In the genomic region with DNA sequence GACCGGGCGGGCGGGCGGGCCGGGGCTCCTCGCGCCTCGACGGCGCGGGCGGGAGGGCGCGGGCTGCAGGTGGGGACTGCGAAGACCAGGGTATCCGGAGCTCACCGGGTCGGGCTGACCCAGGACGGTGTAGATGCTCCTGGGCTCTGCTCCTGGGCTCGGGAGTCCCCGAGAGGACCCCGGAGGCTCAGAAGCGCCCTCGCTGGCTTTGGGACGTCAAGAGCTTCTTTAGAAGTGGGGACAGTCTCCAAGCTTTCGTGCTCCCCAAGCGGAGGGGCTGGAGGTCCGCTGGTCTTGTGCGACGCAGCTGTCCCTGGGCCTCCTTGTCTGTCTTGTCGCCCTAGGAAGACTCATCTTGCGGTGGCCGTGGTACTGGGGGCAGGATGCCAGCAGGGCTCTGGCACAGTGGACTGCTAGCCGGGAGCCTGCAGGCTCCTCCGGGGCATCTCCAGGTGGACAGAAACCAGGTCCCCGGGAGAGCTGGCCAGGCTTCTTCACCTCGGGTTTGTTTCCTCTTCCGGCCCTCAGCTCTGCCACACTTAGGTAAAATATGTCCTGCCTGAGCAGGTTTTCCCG, we compare ENCODE assay signal across 7 mouse cellular contexts. TPM values are rescaled to one million over a fixed set of nuclear protein-coding genes. Genes with fewer than 3 reads are reported as not detected.
A peak's percentile ranks its signal among the peaks of the same experiment; 100 is the strongest.
DNase-seq lines count a peak whose midpoint lies in the region; TF ChIP-seq lines count a peak whose summit lies in the region.

No protein-coding gene starts in this region.

- peak; percentile 63 for DNase-seq in MEL (ENCODE audit: low read depth, low spot score)
- DNase-seq in brain, embryonic 14.5 days (ENCODE audit: low read depth): peak; percentile 65
- peak; percentile 50 for DNase-seq in forebrain, embryonic 10.5 days (ENCODE audit: extremely low spot score, low spot score)
- DNase-seq in heart, postnatal 25 days (ENCODE audit: low spot score): peak; percentile 20
- peak; percentile 66 for DNase-seq in left cerebral cortex, postnatal 4 days
- peak; percentile 30 for DNase-seq in mesoderm, embryonic 11.5 days (ENCODE audit: low read depth, low spot score)
- DNase-seq in spleen, adult 2 months (ENCODE audit: low read depth in 1 of 2, low spot score in 2 of 2): peak in 1 of 2 experiments; percentile 33

- intact Hi-C loops in heart, postnatal 25 days (cut with DNase I): loop anchor here (5.0 kb wide), 3 partner anchors 121 to 254 kb away; a partner anchor contains a TSS
- intact Hi-C loops in left cerebral cortex, postnatal 4 days (cut with DNase I): no loop called here

- TF ChIP-seq CTCF in MEL (IDR thresholded peaks at IDR 0.05 in 2 of 3, conservative IDR thresholded peaks at IDR 0.05 in 1 of 3; ENCODE audit: control insufficient read depth in 1 of 3, insufficient read depth in 1 of 3, low read depth in 2 of 3, low read length in 3 of 3, poor library complexity in 1 of 3, severe bottlenecking in 1 of 3): no peak
- TF ChIP-seq CTCF in brain, embryonic 14.5 days (IDR thresholded peaks at IDR 0.05; ENCODE audit: borderline replicate concordance, extremely low read depth, insufficient read depth, insufficient read length): no peak
- TF ChIP-seq CTCF in spleen, adult 2 months (IDR thresholded peaks at IDR 0.05; ENCODE audit: extremely low read depth, insufficient read depth, insufficient read length, insufficient replicate concordance): no peak

- no peak for TF ChIP-seq EP300 in MEL (IDR thresholded peaks at IDR 0.05; ENCODE audit: low read depth in 1 of 2, low read length in 2 of 2)

- WGBS in forebrain, embryonic 10.5 days: under 1% methylated on average over 39 of the region's 39 CpGs
- under 1% methylated on average over 39 of the region's 39 CpGs for WGBS in spleen, adult 2 months

- TF ChIP-seq RAD21 in MEL (IDR thresholded peaks at IDR 0.05; ENCODE audit: low read depth, low read length): no peak

- peaks cover 0 to 24% of the 10 kb centered on the region in 2 experiments; a peak in 3 of 4 replicates for H3K4me1 ChIP-seq in MEL (ENCODE audit: control insufficient read depth in 1 of 2, insufficient read depth in 2 of 2, low read length in 2 of 2)
- H3K4me1 ChIP-seq in forebrain, embryonic 10.5 days: peaks cover 44% of the 10 kb centered on the region
- peaks cover 14% of the 10 kb centered on the region; the same call in 1 of the 2 replicates for H3K4me1 ChIP-seq in spleen, adult 2 months (ENCODE audit: control insufficient read depth, insufficient read depth, insufficient read length)

- H3K36me3 ChIP-seq in MEL (ENCODE audit: control insufficient read depth in 1 of 2, insufficient read depth in 2 of 2, low read length in 2 of 2): peaks cover 5 to 15% of the 10 kb centered on the region in 2 experiments
- H3K36me3 ChIP-seq in forebrain, embryonic 10.5 days (replicated peaks): peaks cover 23% of the 10 kb centered on the region
- 0 out of 2 replicates have a peak, but pooled peaks cover 3% of the 10 kb centered on the region for H3K36me3 ChIP-seq in spleen, adult 2 months (ENCODE audit: control insufficient read depth, insufficient read depth, low read length)

- H3K27ac ChIP-seq in MEL (ENCODE audit: control insufficient read depth, low read depth, low read length): peak overlapping the region; percentile 26
- peak overlapping the region; percentile 92 for H3K27ac ChIP-seq in forebrain, embryonic 10.5 days
- peak overlapping the region; percentile 78 for H3K27ac ChIP-seq in spleen, adult 2 months (ENCODE audit: insufficient read depth, low read length)

- TF ChIP-seq POLR2A in MEL (IDR thresholded peaks at IDR 0.05; ENCODE audit: control insufficient read depth in 1 of 2, insufficient read depth in 1 of 2, low read depth in 1 of 2, low read length in 2 of 2, poor library complexity in 1 of 2): no peak
- no peak for TF ChIP-seq POLR2A in brain, embryonic 14.5 days (IDR thresholded peaks at IDR 0.05; ENCODE audit: borderline replicate concordance, extremely low read depth, insufficient read depth, insufficient read length, poor library complexity, severe bottlenecking)
- no peak for TF ChIP-seq POLR2A in spleen, adult 2 months (IDR thresholded peaks at IDR 0.05; ENCODE audit: low read depth, low read length)

- H3K79me2 ChIP-seq in MEL (ENCODE audit: control insufficient read depth, insufficient read depth, low read length, poor library complexity): peaks cover 22% of the 10 kb centered on the region

- peaks cover 0 to 4% of the 10 kb centered on the region in 2 experiments; a peak in 1 of 4 replicates for H3K27me3 ChIP-seq in MEL (ENCODE audit: control insufficient read depth in 1 of 2, insufficient read depth in 2 of 2, low read length in 2 of 2)
- no peaks in the 10 kb centered on the region for H3K27me3 ChIP-seq in forebrain, embryonic 10.5 days (ENCODE audit: poor library complexity, severe bottlenecking)
- H3K27me3 ChIP-seq in spleen, adult 2 months (ENCODE audit: control insufficient read depth, insufficient read depth, low read length): no peaks in the 10 kb centered on the region

- peak overlapping the region; percentile 92 for H3K9ac ChIP-seq in MEL (ENCODE audit: control insufficient read depth, low read depth, low read length, poor library complexity, severe bottlenecking)

- no peaks in the 10 kb centered on the region for H3K9me3 ChIP-seq in MEL (replicated peaks; ENCODE audit: insufficient read depth, low read length)
- H3K9me3 ChIP-seq in forebrain, embryonic 10.5 days: no peaks in the 10 kb centered on the region

- H3K4me3 ChIP-seq in MEL (ENCODE audit: control insufficient read depth in 1 of 2, insufficient read depth in 1 of 2, low read depth in 2 of 2, low read length in 2 of 2): peak overlapping the region; percentile 91 to 95
- H3K4me3 ChIP-seq in forebrain, embryonic 10.5 days: peak overlapping the region; percentile 91
- peak overlapping the region; percentile 76 for H3K4me3 ChIP-seq in spleen, adult 2 months (ENCODE audit: extremely low read depth, insufficient read depth, insufficient read length)

TF ChIP-seq in MEL, 35 proteins besides CTCF, POLR2A, EP300 and RAD21:
- no peak for TF ChIP-seq MXI1 (IDR thresholded peaks at IDR 0.05; ENCODE audit: low read depth, low read length)
- TF ChIP-seq BHLHE40 (IDR thresholded peaks at IDR 0.05; ENCODE audit: borderline replicate concordance, low read depth, low read length): no peak
- no peak for TF ChIP-seq RCOR1 (IDR thresholded peaks at IDR 0.05; ENCODE audit: low read depth, low read length)
- TF ChIP-seq ZC3H11A (IDR thresholded peaks at IDR 0.05; ENCODE audit: low read depth, low read length): no peak
- no peak for TF ChIP-seq MEF2A (IDR thresholded peaks at IDR 0.05; ENCODE audit: extremely low read depth, insufficient replicate concordance, low read depth, low read length, poor library complexity, severe bottlenecking)
- TF ChIP-seq SIN3A (IDR thresholded peaks at IDR 0.05; ENCODE audit: low read length): 0 out of 2 replicates have a peak, but pooled peaks have one; percentile 48

RNA-seq across cellular contexts. Expression of a gene that starts 1.3 kb away (rescaled TPM):
- 43.1 and 45.9 TPM in 2 replicates for total RNA-seq in MEL (2012; rRNA removed)
- polyA plus RNA-seq in MEL (2012; ENCODE audit: insufficient read depth in 1 of 2, insufficient read length in 2 of 2, low read depth in 1 of 2, low replicate concordance in 2 of 2, missing spikeins in 1 of 2): 10 to 100 TPM in 1 of 2 experiments, not detected in 1; 81.4 TPM
- 36.0 and 40.8 TPM in 2 replicates for polyA plus RNA-seq in brain, embryonic 14.5 days (2012; rRNA removed)
- polyA plus RNA-seq in forebrain, embryonic 10.5 days (2016; fragmentation: Nextera tagmentation; extraction: Ambion mirVana): 53.4 and 55.9 TPM in 2 replicates
- 10 to 100 TPM; 44.2 to 45.5 TPM for total RNA-seq in heart, postnatal 25 days (2021)
- total RNA-seq in left cerebral cortex, postnatal 4 days (2021): 10 to 100 TPM; 27.7 to 28.2 TPM
- polyA plus RNA-seq in spleen, adult 2 months (2012; rRNA removed): 59.5 and 69.9 TPM in 2 replicates

RNA-seq across cellular contexts. Expression of a gene that starts 12.6 kb away (rescaled TPM):
- total RNA-seq in MEL (2012; rRNA removed): 13.6 and 17.3 TPM in 2 replicates
- 10 to 100 TPM in 1 of 2 experiments, not detected in 1; 16.6 TPM for polyA plus RNA-seq in MEL (2012; ENCODE audit: insufficient read depth in 1 of 2, insufficient read length in 2 of 2, low read depth in 1 of 2, low replicate concordance in 2 of 2, missing spikeins in 1 of 2)
- 37.9 and 50.7 TPM in 2 replicates for polyA plus RNA-seq in brain, embryonic 14.5 days (2012; rRNA removed)
- polyA plus RNA-seq in forebrain, embryonic 10.5 days (2016; fragmentation: Nextera tagmentation; extraction: Ambion mirVana): 14.4 and 14.8 TPM in 2 replicates
- total RNA-seq in heart, postnatal 25 days (2021): 10 to 100 TPM; 15.1 to 15.2 TPM
- total RNA-seq in left cerebral cortex, postnatal 4 days (2021): 10 to 100 TPM; 24.6 to 25.7 TPM
- 27.7 and 41.4 TPM in 2 replicates for polyA plus RNA-seq in spleen, adult 2 months (2012; rRNA removed)

RNA-seq across cellular contexts. Expression of a gene that starts 16.7 kb away (rescaled TPM):
- total RNA-seq in MEL (2012; rRNA removed): not detected in 2 replicates
- not detected for polyA plus RNA-seq in MEL (2012; ENCODE audit: insufficient read depth in 1 of 2, insufficient read length in 2 of 2, low read depth in 1 of 2, low replicate concordance in 2 of 2, missing spikeins in 1 of 2)
- polyA plus RNA-seq in brain, embryonic 14.5 days (2012; rRNA removed): 14.7 and 24.0 TPM in 2 replicates
- 0.54 and 0.71 TPM in 2 replicates for polyA plus RNA-seq in forebrain, embryonic 10.5 days (2016; fragmentation: Nextera tagmentation; extraction: Ambion mirVana)
- 1 to 10 TPM; 1.4 to 1.6 TPM for total RNA-seq in heart, postnatal 25 days (2021)
- 10 to 100 TPM; 52.1 to 60.6 TPM for total RNA-seq in left cerebral cortex, postnatal 4 days (2021)
- not detected in 2 replicates for polyA plus RNA-seq in spleen, adult 2 months (2012; rRNA removed)

RNA-seq across cellular contexts. Expression of a gene that starts 46.7 kb away (rescaled TPM):
- total RNA-seq in MEL (2012; rRNA removed): 14.4 and 17.5 TPM in 2 replicates
- polyA plus RNA-seq in MEL (2012; ENCODE audit: insufficient read depth in 1 of 2, insufficient read length in 2 of 2, low read depth in 1 of 2, low replicate concordance in 2 of 2, missing spikeins in 1 of 2): 10 to 100 TPM in 1 of 2 experiments, not detected in 1; 25.3 TPM
- 45.9 and 50.3 TPM in 2 replicates for polyA plus RNA-seq in brain, embryonic 14.5 days (2012; rRNA removed)
- 25.7 and 26.5 TPM in 2 replicates for polyA plus RNA-seq in forebrain, embryonic 10.5 days (2016; fragmentation: Nextera tagmentation; extraction: Ambion mirVana)
- 1 to 10 TPM; 8.8 to 9.4 TPM for total RNA-seq in heart, postnatal 25 days (2021)
- total RNA-seq in left cerebral cortex, postnatal 4 days (2021): 10 to 100 TPM; 36.9 to 42.1 TPM
- 38.4 and 45.1 TPM in 2 replicates for polyA plus RNA-seq in spleen, adult 2 months (2012; rRNA removed)

RNA-seq across cellular contexts. Expression of a gene that starts 52.3 kb away (rescaled TPM):
- 17.9 and 23.3 TPM in 2 replicates for total RNA-seq in MEL (2012; rRNA removed)
- 10 to 100 TPM in 1 of 2 experiments, not detected in 1; 26.6 TPM for polyA plus RNA-seq in MEL (2012; ENCODE audit: insufficient read depth in 1 of 2, insufficient read length in 2 of 2, low read depth in 1 of 2, low replicate concordance in 2 of 2, missing spikeins in 1 of 2)
- 33.1 and 58.3 TPM in 2 replicates for polyA plus RNA-seq in brain, embryonic 14.5 days (2012; rRNA removed)
- 15.0 and 16.5 TPM in 2 replicates for polyA plus RNA-seq in forebrain, embryonic 10.5 days (2016; fragmentation: Nextera tagmentation; extraction: Ambion mirVana)
- total RNA-seq in heart, postnatal 25 days (2021): 1 to 10 TPM; 7.4 to 8.3 TPM
- 10 to 100 TPM; 40.0 to 42.8 TPM for total RNA-seq in left cerebral cortex, postnatal 4 days (2021)
- 76.2 and 86.8 TPM in 2 replicates for polyA plus RNA-seq in spleen, adult 2 months (2012; rRNA removed)

Comparison
In these comparisons a context has a peak if more than half of its experiments do, and no peak if none do; other contexts are left out.
1. H3K27ac ChIP-seq: peak in every context shown above with its lines; median percentile 92 in forebrain, embryonic 10.5 days; 78 in spleen, adult 2 months; 26 in MEL.